Mouse (Mus musculus): ENCODE data around the gene Sncg. TPM values are rescaled to one million over a fixed set of nuclear protein-coding genes. Genes with fewer than 3 reads are reported as not detected.

Sncg gene
- polyA plus RNA-seq, 1 experiment from 2014 or later = 7.0 TPM

GRCm38 (mm10) chr14:34348301-34348700, 26.3 kb downstream of the Sncg start:
- Histone ChIP-seq H3K9me3 (ENCODE audit: low read length) (no peaks in the 10 kb centered on the region), H3K4me2 (replicated peaks; ENCODE audit: low read depth, low read length) (no peak overlapping the region), H3K9ac (replicated peaks; ENCODE audit: low read length) (no peak overlapping the region), H3K36me3 (ENCODE audit: insufficient read depth, low read length) (peaks cover 4% of the 10 kb centered on the region; the same call in 1 of the 2 replicates), H3K27me3 (ENCODE audit: insufficient read depth, low read length) (no peaks in the 10 kb centered on the region), H3K4me3 (ENCODE audit: low read length) (no peak overlapping the region), H3K27ac (ENCODE audit: low read length) (no peak overlapping the region), H3K4me1 (ENCODE audit: insufficient read depth, low read length) (no peaks in the 10 kb centered on the region)
- no peak for ATAC-seq (ENCODE audit: low FRiP score, low TSS enrichment)
- whole genome bisulfite sequencing = 79% methylated on average over 7 of the region's 7 CpGs

DNA sequence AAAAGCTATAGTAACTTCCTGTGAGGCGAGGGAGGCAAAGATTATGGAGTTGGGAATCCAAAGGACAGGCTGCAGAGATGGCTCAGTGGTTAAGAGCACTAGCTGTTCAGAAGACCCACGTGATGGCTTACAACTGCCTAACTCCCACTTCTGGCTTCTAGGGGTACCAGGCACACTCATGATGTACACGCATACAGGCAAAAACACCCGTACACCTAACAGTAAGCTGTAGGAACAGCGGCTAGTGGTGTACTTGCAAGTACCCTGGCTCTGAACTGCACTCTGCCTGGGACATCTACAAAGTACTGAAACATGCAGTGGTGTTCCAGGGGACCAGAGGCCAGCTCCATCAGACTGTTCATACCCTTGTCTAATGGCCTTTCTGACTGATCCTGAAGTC, 27.5 kb downstream of the Sncg start:
- no peak for ATAC-seq (ENCODE audit: low FRiP score, low TSS enrichment)
- WGBS = 90% methylated on average over 5 of the region's 5 CpGs
- peaks cover 13% of the 10 kb centered on the region for H3K36me3 ChIP-seq (ENCODE audit: insufficient read depth, low read length)
- no peaks in the 10 kb centered on the region for H3K9me3 ChIP-seq (ENCODE audit: low read length)
- H3K4me1 ChIP-seq (ENCODE audit: insufficient read depth, low read length) = no peaks in the 10 kb centered on the region
- no peak overlapping the region for H3K4me2 ChIP-seq (replicated peaks; ENCODE audit: low read depth, low read length)
- no peak overlapping the region for H3K9ac ChIP-seq (replicated peaks; ENCODE audit: low read length)
- H3K4me3 ChIP-seq (ENCODE audit: low read length) = no peak overlapping the region
- H3K27ac ChIP-seq (ENCODE audit: low read length) = no peak overlapping the region
- H3K27me3 ChIP-seq (ENCODE audit: insufficient read depth, low read length) = no peaks in the 10 kb centered on the region

- Histone ChIP-seq H3K9ac (replicated peaks; ENCODE audit: low read length) (no peak overlapping the region), H3K27ac (ENCODE audit: low read length) (no peak overlapping the region), H3K4me1 (ENCODE audit: insufficient read depth, low read length) (no peaks in the 10 kb centered on the region), H3K9me3 (ENCODE audit: low read length) (no peaks in the 10 kb centered on the region), H3K36me3 (ENCODE audit: insufficient read depth, low read length) (peaks cover 24% of the 10 kb centered on the region), H3K4me3 (ENCODE audit: low read length) (no peak overlapping the region), H3K4me2 (replicated peaks; ENCODE audit: low read depth, low read length) (no peak overlapping the region), H3K27me3 (ENCODE audit: insufficient read depth, low read length) (no peaks in the 10 kb centered on the region)
- peak; percentile 51; the same call in 1 of the 2 replicates for ATAC-seq (ENCODE audit: low FRiP score, low TSS enrichment)
- WGBS = 55% methylated on average over 12 of the region's 12 CpGs
Measured at GRCm38 (mm10) chr14:34345771-34346566, 28.6 kb downstream of the Sncg start.

DNA sequence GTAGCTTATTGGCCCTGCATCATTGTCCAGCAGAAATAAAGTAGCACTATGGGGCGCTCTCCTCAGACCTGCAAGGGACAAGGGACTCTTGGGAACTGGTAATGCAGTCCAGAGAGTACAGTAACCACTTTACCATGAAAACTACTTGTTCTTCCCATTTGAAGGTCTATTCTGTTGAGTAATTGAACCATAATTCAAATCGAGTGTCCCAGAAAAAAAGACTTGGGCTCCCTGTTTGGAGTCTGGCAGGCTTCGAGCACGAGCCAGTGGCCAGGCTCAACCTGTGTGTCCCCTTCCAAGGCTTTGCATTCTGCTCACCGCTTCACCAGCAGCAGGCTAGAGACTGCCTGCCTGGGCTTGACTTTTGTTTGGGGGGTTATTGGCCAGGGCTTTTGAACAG, 30.2 kb downstream of the Sncg start:
- Histone ChIP-seq H3K4me3 (ENCODE audit: low read length) (no peak overlapping the region), H3K4me2 (replicated peaks; ENCODE audit: low read depth, low read length) (no peak overlapping the region), H3K9ac (replicated peaks; ENCODE audit: low read length) (no peak overlapping the region), H3K27ac (ENCODE audit: low read length) (no peak overlapping the region), H3K27me3 (ENCODE audit: insufficient read depth, low read length) (no peaks in the 10 kb centered on the region), H3K4me1 (ENCODE audit: insufficient read depth, low read length) (no peaks in the 10 kb centered on the region), H3K36me3 (ENCODE audit: insufficient read depth, low read length) (peaks cover 35% of the 10 kb centered on the region), H3K9me3 (ENCODE audit: low read length) (no peaks in the 10 kb centered on the region)
- no peak for ATAC-seq (ENCODE audit: low FRiP score, low TSS enrichment)
- 93% methylated on average over 5 of the region's 5 CpGs for WGBS

GRCm38 (mm10) chr14:34343078-34343477, 31.5 kb downstream of the Sncg start:
- Histone ChIP-seq H3K4me3 (ENCODE audit: low read length) (no peak overlapping the region), H3K4me2 (replicated peaks; ENCODE audit: low read depth, low read length) (no peak overlapping the region), H3K27me3 (ENCODE audit: insufficient read depth, low read length) (no peaks in the 10 kb centered on the region), H3K27ac (ENCODE audit: low read length) (no peak overlapping the region), H3K9me3 (ENCODE audit: low read length) (no peaks in the 10 kb centered on the region), H3K4me1 (ENCODE audit: insufficient read depth, low read length) (no peaks in the 10 kb centered on the region), H3K9ac (replicated peaks; ENCODE audit: low read length) (no peak overlapping the region), H3K36me3 (ENCODE audit: insufficient read depth, low read length) (peaks cover 42% of the 10 kb centered on the region)
- 89% methylated on average over 4 of the region's 4 CpGs for WGBS
- ATAC-seq (ENCODE audit: low FRiP score, low TSS enrichment) = no peak

DNA sequence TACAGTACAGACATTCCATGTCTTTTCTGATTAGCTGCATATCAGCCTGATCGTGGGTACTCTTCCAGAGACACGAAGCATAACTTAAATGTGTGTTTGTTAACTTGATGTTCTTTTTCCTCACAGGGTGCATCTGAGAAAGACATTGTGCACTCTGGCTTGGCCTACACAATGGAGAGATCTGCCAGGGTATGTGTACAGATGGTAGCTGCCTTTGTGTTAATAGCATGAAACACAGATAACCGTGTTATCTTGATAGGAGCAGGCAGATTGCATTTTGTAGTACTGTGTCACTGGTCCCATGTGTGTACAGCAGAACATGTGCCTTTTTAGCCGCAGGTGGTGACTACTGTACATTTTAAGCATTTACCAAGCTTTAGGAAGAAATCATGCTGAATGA, 32.6 kb downstream of the Sncg start:
- no peaks in the 10 kb centered on the region for H3K27me3 ChIP-seq (ENCODE audit: insufficient read depth, low read length)
- no peak overlapping the region for H3K4me2 ChIP-seq (replicated peaks; ENCODE audit: low read depth, low read length)
- no peak overlapping the region for H3K27ac ChIP-seq (ENCODE audit: low read length)
- H3K4me1 ChIP-seq (ENCODE audit: insufficient read depth, low read length) = no peaks in the 10 kb centered on the region
- no peak for ATAC-seq (ENCODE audit: low FRiP score, low TSS enrichment)
- H3K36me3 ChIP-seq (ENCODE audit: insufficient read depth, low read length) = peaks cover 51% of the 10 kb centered on the region
- H3K4me3 ChIP-seq (ENCODE audit: low read length) = no peak overlapping the region
- no peaks in the 10 kb centered on the region for H3K9me3 ChIP-seq (ENCODE audit: low read length)
- no peak overlapping the region for H3K9ac ChIP-seq (replicated peaks; ENCODE audit: low read length)
- WGBS = 94% methylated on average over 4 of the region's 4 CpGs

DNA sequence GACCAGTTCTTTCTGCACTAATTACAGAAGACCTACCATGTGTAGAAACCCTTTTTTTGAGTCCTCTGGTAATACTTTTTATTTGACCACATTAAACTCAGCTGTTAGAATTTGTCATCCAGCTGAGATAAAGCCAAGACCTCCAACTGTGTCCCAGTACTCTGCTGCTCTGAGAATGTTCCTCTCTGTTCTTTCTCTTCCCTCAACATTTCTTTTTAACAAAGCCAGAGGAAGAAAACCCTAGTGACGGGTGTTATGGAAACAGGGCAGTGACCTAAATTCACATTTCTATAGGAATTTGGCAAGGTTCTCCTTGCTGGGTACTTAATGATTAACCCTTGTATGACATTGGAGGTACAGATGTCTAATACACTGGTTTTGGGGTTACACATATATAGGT, 35.1 kb downstream of the Sncg start:
- no peaks in the 10 kb centered on the region for H3K9me3 ChIP-seq (ENCODE audit: low read length)
- H3K4me1 ChIP-seq (ENCODE audit: insufficient read depth, low read length) = no peaks in the 10 kb centered on the region
- H3K4me3 ChIP-seq (ENCODE audit: low read length) = no peak overlapping the region
- no peak overlapping the region for H3K27ac ChIP-seq (ENCODE audit: low read length)
- ATAC-seq (ENCODE audit: low FRiP score, low TSS enrichment) = no peak
- H3K4me2 ChIP-seq (replicated peaks; ENCODE audit: low read depth, low read length) = no peak overlapping the region
- peaks cover 76% of the 10 kb centered on the region for H3K36me3 ChIP-seq (ENCODE audit: insufficient read depth, low read length)
- H3K9ac ChIP-seq (replicated peaks; ENCODE audit: low read length) = no peak overlapping the region
- 89% methylated on average over 1 of the region's 1 CpGs for WGBS
- H3K27me3 ChIP-seq (ENCODE audit: insufficient read depth, low read length) = no peaks in the 10 kb centered on the region

- H3K4me2 ChIP-seq (replicated peaks; ENCODE audit: low read depth, low read length) = no peak overlapping the region
- H3K27me3 ChIP-seq (ENCODE audit: insufficient read depth, low read length) = no peaks in the 10 kb centered on the region
- H3K27ac ChIP-seq (ENCODE audit: low read length) = no peak overlapping the region
- no peaks in the 10 kb centered on the region for H3K4me1 ChIP-seq (ENCODE audit: insufficient read depth, low read length)
- peaks cover 73% of the 10 kb centered on the region for H3K36me3 ChIP-seq (ENCODE audit: insufficient read depth, low read length)
- no peak overlapping the region for H3K4me3 ChIP-seq (ENCODE audit: low read length)
- ATAC-seq (ENCODE audit: low FRiP score, low TSS enrichment) = no peak
- WGBS = 86% methylated on average over 5 of the region's 5 CpGs
- no peak overlapping the region for H3K9ac ChIP-seq (replicated peaks; ENCODE audit: low read length)
- no peaks in the 10 kb centered on the region for H3K9me3 ChIP-seq (ENCODE audit: low read length)
Measured at GRCm38 (mm10) chr14:34332476-34332875, 42.1 kb downstream of the Sncg start.

GRCm38 (mm10) chr14:34331886-34332285, 42.7 kb downstream of the Sncg start:
- Histone ChIP-seq H3K4me1 (ENCODE audit: insufficient read depth, low read length) (no peaks in the 10 kb centered on the region), H3K4me3 (ENCODE audit: low read length) (no peak overlapping the region), H3K9me3 (ENCODE audit: low read length) (no peaks in the 10 kb centered on the region), H3K36me3 (ENCODE audit: insufficient read depth, low read length) (peaks cover 68% of the 10 kb centered on the region), H3K27ac (ENCODE audit: low read length) (no peak overlapping the region), H3K27me3 (ENCODE audit: insufficient read depth, low read length) (no peaks in the 10 kb centered on the region), H3K9ac (replicated peaks; ENCODE audit: low read length) (no peak overlapping the region), H3K4me2 (replicated peaks; ENCODE audit: low read depth, low read length) (no peak overlapping the region)
- ATAC-seq (ENCODE audit: low FRiP score, low TSS enrichment) = no peak
- 88% methylated on average over 3 of the region's 3 CpGs for WGBS

- Histone ChIP-seq H3K9me3 (ENCODE audit: low read length) (no peaks in the 10 kb centered on the region), H3K27ac (ENCODE audit: low read length) (no peak overlapping the region), H3K4me1 (ENCODE audit: insufficient read depth, low read length) (no peaks in the 10 kb centered on the region), H3K4me3 (ENCODE audit: low read length) (no peak overlapping the region), H3K9ac (replicated peaks; ENCODE audit: low read length) (no peak overlapping the region), H3K4me2 (replicated peaks; ENCODE audit: low read depth, low read length) (no peak overlapping the region), H3K27me3 (ENCODE audit: insufficient read depth, low read length) (no peaks in the 10 kb centered on the region), H3K36me3 (ENCODE audit: insufficient read depth, low read length) (peaks cover 56% of the 10 kb centered on the region)
- ATAC-seq (ENCODE audit: low FRiP score, low TSS enrichment) = no peak
- WGBS = 95% methylated on average over 9 of the region's 9 CpGs
Measured at GRCm38 (mm10) chr14:34330657-34331158, 43.9 kb downstream of the Sncg start.

Data from kidney, embryonic 16.5 days (tissue).